Mouse (Mus musculus): Measurements from ENCODE around the gene Zbtb2. TPM values are rescaled to one million over a fixed set of nuclear protein-coding genes. Genes with fewer than 3 reads are reported as not detected.

Zbtb2 gene
- polyA plus RNA-seq, 1 experiment from 2014 or later, result 4.0 TPM

DNA sequence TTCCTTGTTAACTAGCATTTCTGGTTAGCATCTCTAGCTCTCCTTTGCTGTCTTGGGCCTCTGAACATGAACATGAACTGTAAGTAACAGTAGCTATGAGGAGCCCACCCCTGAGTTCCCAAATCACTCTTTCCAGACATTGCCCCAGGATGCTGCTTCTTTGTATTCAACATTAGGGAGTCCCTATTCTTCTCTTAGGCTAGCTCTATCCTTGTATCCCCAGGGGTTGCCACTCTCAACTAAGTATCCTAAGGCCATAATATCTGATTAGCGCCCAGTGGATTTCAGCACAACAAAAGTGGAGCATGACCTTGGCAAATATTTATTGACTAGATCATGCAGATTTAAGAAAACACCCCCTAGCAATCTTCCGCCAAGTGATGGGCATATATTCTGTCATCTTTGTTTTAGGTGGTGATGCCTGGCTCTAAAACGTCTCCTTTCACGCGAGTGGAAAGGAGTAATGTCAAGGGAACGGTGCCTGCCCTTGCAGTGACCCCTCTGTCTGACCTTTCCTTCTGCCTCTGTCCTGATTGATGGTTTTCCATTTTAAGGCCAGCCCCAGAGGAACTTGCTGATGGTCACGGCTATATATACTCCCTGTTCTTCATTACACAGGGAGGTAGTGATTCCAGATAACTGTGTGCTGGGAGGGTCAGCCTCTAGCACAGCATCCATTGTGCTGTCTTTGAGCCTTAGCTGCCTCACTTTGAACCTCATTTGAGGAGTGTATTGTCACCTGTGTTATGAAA lies 55.5 kb downstream of the Zbtb2 start:
- H3K4me3 ChIP-seq (replicated peaks), result no peak overlapping the region
- WGBS (ENCODE audit: insufficient replicate concordance), result 65% methylated on average over 7 of the region's 7 CpGs

DNA sequence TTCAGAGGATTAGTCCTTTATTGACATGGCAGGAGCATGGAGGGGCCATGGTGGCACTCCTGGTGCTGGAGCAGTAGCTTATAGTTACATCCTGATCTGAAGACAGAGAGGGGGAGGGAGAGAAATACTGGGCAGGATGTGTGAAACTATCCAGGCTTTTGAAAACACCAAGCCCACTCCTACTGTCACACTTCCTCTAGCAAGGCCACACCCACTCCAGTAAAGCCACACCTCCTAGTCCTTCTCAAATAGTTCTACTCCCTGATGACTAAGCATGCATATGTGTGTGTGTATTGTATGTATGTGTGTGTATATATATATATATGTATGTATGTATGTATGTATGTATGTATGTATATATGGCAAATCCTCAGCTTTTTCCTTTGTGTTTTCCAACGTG lies 60.2 kb downstream of the Zbtb2 start:
- no peak overlapping the region for H3K27ac ChIP-seq (replicated peaks)
- no peak overlapping the region for H3K4me3 ChIP-seq (replicated peaks)
- H3K4me2 ChIP-seq, result no peak overlapping the region
- H3K36me3 ChIP-seq (replicated peaks), result no peaks in the 10 kb centered on the region
- no peak for ATAC-seq (ENCODE audit: insufficient read depth)
- WGBS (ENCODE audit: insufficient replicate concordance), result 68% methylated on average over 1 of the region's 1 CpGs
- H3K9ac ChIP-seq, result no peak overlapping the region
- H3K4me1 ChIP-seq (replicated peaks), result no peaks in the 10 kb centered on the region
- H3K27me3 ChIP-seq, result no peaks in the 10 kb centered on the region
- H3K9me3 ChIP-seq (replicated peaks), result no peaks in the 10 kb centered on the region

More for the DNA sequence above, 55.5 kb downstream of the Zbtb2 start:
- H3K27ac ChIP-seq (replicated peaks), result no peak overlapping the region
- no peak overlapping the region for H3K9ac ChIP-seq
- H3K4me1 ChIP-seq (replicated peaks), result peaks cover 14% of the 10 kb centered on the region; the same call in 1 of the 2 replicates
- peaks cover 3% of the 10 kb centered on the region; the same call in 1 of the 2 replicates for H3K27me3 ChIP-seq
- H3K4me2 ChIP-seq, result no peak overlapping the region
- no peaks in the 10 kb centered on the region for H3K36me3 ChIP-seq (replicated peaks)
- H3K9me3 ChIP-seq (replicated peaks), result no peaks in the 10 kb centered on the region
- no peak for ATAC-seq (ENCODE audit: insufficient read depth)

- Histone ChIP-seq H3K4me2 (no peak overlapping the region), H3K4me1 (replicated peaks) (no peaks in the 10 kb centered on the region), H3K9ac (no peak overlapping the region), H3K27ac (replicated peaks) (no peak overlapping the region), H3K9me3 (replicated peaks) (no peaks in the 10 kb centered on the region), H3K4me3 (replicated peaks) (no peak overlapping the region), H3K36me3 (replicated peaks) (no peaks in the 10 kb centered on the region), H3K27me3 (no peaks in the 10 kb centered on the region)
- WGBS (ENCODE audit: insufficient replicate concordance), result 46% methylated on average over 5 of the region's 5 CpGs
- no peak for ATAC-seq (ENCODE audit: insufficient read depth)
These were observed 62.3 kb downstream of the Zbtb2 start for GRCm38 (mm10) chr10:4325562-4325961.

GRCm38 (mm10) chr10:4323885-4324284 lies 64.0 kb downstream of the Zbtb2 start:
- WGBS (ENCODE audit: insufficient replicate concordance), result 60% methylated on average over 8 of the region's 8 CpGs
- H3K4me2 ChIP-seq, result no peak overlapping the region
- H3K27me3 ChIP-seq, result no peaks in the 10 kb centered on the region
- no peaks in the 10 kb centered on the region for H3K9me3 ChIP-seq (replicated peaks)
- no peaks in the 10 kb centered on the region for H3K4me1 ChIP-seq (replicated peaks)
- no peaks in the 10 kb centered on the region for H3K36me3 ChIP-seq (replicated peaks)
- H3K9ac ChIP-seq, result no peak overlapping the region
- no peak for ATAC-seq (ENCODE audit: insufficient read depth)
- no peak overlapping the region for H3K27ac ChIP-seq (replicated peaks)
- no peak overlapping the region for H3K4me3 ChIP-seq (replicated peaks)

Other genes starting within 250 kb of the Zbtb2 start
- 3.9 and 4.0 TPM in 2 replicates for gene Akap12, start 121.7 kb downstream of the Zbtb2 start, polyA plus RNA-seq (2015; fragmentation: Nextera tagmentation; extraction: Ambion mirVana)
- 17.2 and 19.0 TPM in 2 replicates for gene Rmnd1, start 44.3 kb upstream of the Zbtb2 start, polyA plus RNA-seq (2015; fragmentation: Nextera tagmentation; extraction: Ambion mirVana)
- 12.5 and 12.6 TPM in 2 replicates for gene Armt1, start 44.4 kb upstream of the Zbtb2 start, polyA plus RNA-seq (2015; fragmentation: Nextera tagmentation; extraction: Ambion mirVana)
- not detected in 2 replicates for gene Ccdc170, start 94.4 kb upstream of the Zbtb2 start, polyA plus RNA-seq (2015; fragmentation: Nextera tagmentation; extraction: Ambion mirVana)
- 0.32 and 0.44 TPM in 2 replicates for gene Esr1, start 223.5 kb upstream of the Zbtb2 start, polyA plus RNA-seq (2015; fragmentation: Nextera tagmentation; extraction: Ambion mirVana)

All from liver, embryonic 15.5 days (tissue).